ENCODE assay signal across 19 mouse cellular contexts in genomic region chr2:173468136-173468535, GRCm38 (mm10). TPM values are rescaled to one million over a fixed set of nuclear protein-coding genes. Genes with fewer than 3 reads are reported as not detected.
"Had no signal": no experiment of that assay in that cellular context is flagged by ENCODE, and none has a peak within 500 bp of the region (broad histone marks: within the 10 kb centered on the region; RNA-seq: fewer than 3 reads in every experiment).

No protein-coding gene starts in this region.

- H3K9ac ChIP-seq: kidney, embryonic 15.5 days; limb, embryonic 12.5 days; lung, embryonic 15.5 days; midbrain, embryonic 15.5 days; neural tube, embryonic 13.5 days had no signal

- H3K36me3 ChIP-seq: kidney, embryonic 15.5 days; limb, embryonic 12.5 days; lung, embryonic 15.5 days; midbrain, embryonic 15.5 days; neural tube, embryonic 13.5 days had no signal

- DNase-seq: kidney, adult 2 months; kidney, postnatal 25 days; lung, postnatal 14 days; right cerebral cortex, postnatal 14 days; thymus, adult 2 months; thymus, postnatal 25 days had no signal

- H3K4me1 ChIP-seq: limb, embryonic 12.5 days; lung, embryonic 15.5 days; midbrain, embryonic 15.5 days; neural tube, embryonic 13.5 days had no signal

- H3K4me3 ChIP-seq: kidney, embryonic 15.5 days; limb, embryonic 12.5 days; lung, embryonic 15.5 days; megakaryocyte, embryonic 14.5 days; midbrain, embryonic 15.5 days; neural tube, embryonic 13.5 days had no signal

- H3K4me2 ChIP-seq: kidney, embryonic 15.5 days; limb, embryonic 12.5 days; lung, embryonic 15.5 days; midbrain, embryonic 11.5 days; midbrain, embryonic 15.5 days; neural tube, embryonic 13.5 days had no signal

- ATAC-seq: inflammation-experienced regulatory T-cells, adult 6 months; midbrain, embryonic 15.5 days had no signal

- H3K27me3 ChIP-seq: kidney, embryonic 15.5 days; limb, embryonic 12.5 days; lung, embryonic 15.5 days; midbrain, embryonic 15.5 days; neural tube, embryonic 13.5 days had no signal

- H3K27ac ChIP-seq: kidney, embryonic 15.5 days; limb, embryonic 12.5 days; lung, embryonic 15.5 days; macrophage; midbrain, embryonic 15.5 days; neural tube, embryonic 13.5 days had no signal

- H3K9me3 ChIP-seq: kidney, embryonic 15.5 days; limb, embryonic 12.5 days; lung, embryonic 15.5 days; megakaryocyte, embryonic 14.5 days; midbrain, embryonic 15.5 days; neural tube, embryonic 13.5 days had no signal

RNA-seq across cellular contexts. Expression of gene 1700021F07Rik, which starts 54.2 kb away (rescaled TPM):
- polyA plus RNA-seq: inflammation-experienced regulatory T-cells, adult 6 months; kidney, adult 2 months; kidney, embryonic 15.5 days; limb, embryonic 12.5 days; liver, adult 2 months; liver, embryonic 16.5 days; lung, embryonic 15.5 days; macrophage; midbrain, embryonic 11.5 days; midbrain, embryonic 15.5 days; neural tube, embryonic 13.5 days; small intestine, adult 2 months; stomach, embryonic 14.5 days; thymus, adult 2 months had no signal
